Mouse (Mus musculus): Measurements from ENCODE around the gene Poldip3. TPM values are rescaled to one million over a fixed set of nuclear protein-coding genes. Genes with fewer than 3 reads are reported as not detected.
A peak's percentile ranks its signal among the peaks of the same experiment; 100 is the strongest.

The Poldip3 gene
- total and polyA plus RNA-seq, 2 experiments from 2014 or later: 100 to 103 TPM

- H3K27me3 ChIP-seq (ENCODE audit: insufficient read depth, low read length): no peaks in the 10 kb centered on the region
- no peak overlapping the region for H3K4me3 ChIP-seq (ENCODE audit: low read depth, low read length)
- no peak overlapping the region for H3K4me2 ChIP-seq (ENCODE audit: low read depth)
- no peak for TF ChIP-seq CTCF (IDR thresholded peaks at IDR 0.05; ENCODE audit: low read depth)
- H3K9me3 ChIP-seq (ENCODE audit: low read length): no peaks in the 10 kb centered on the region
- 0 out of 2 replicates have a peak, but pooled peaks cover 5% of the 10 kb centered on the region for H3K4me1 ChIP-seq (ENCODE audit: insufficient read depth)
- H3K27ac ChIP-seq (ENCODE audit: low read depth, low read length): no peak overlapping the region
- ATAC-seq (no peak), DNase-seq (no peak)
- WGBS: 93% methylated on average over 14 of the region's 14 CpGs
- no peaks in the 10 kb centered on the region for H3K36me3 ChIP-seq (ENCODE audit: insufficient read depth)
- H3K9ac ChIP-seq: no peak overlapping the region
Measured at GRCm38 (mm10) chr15:83173914-83174884, 25.0 kb upstream of the Poldip3 start.

DNA sequence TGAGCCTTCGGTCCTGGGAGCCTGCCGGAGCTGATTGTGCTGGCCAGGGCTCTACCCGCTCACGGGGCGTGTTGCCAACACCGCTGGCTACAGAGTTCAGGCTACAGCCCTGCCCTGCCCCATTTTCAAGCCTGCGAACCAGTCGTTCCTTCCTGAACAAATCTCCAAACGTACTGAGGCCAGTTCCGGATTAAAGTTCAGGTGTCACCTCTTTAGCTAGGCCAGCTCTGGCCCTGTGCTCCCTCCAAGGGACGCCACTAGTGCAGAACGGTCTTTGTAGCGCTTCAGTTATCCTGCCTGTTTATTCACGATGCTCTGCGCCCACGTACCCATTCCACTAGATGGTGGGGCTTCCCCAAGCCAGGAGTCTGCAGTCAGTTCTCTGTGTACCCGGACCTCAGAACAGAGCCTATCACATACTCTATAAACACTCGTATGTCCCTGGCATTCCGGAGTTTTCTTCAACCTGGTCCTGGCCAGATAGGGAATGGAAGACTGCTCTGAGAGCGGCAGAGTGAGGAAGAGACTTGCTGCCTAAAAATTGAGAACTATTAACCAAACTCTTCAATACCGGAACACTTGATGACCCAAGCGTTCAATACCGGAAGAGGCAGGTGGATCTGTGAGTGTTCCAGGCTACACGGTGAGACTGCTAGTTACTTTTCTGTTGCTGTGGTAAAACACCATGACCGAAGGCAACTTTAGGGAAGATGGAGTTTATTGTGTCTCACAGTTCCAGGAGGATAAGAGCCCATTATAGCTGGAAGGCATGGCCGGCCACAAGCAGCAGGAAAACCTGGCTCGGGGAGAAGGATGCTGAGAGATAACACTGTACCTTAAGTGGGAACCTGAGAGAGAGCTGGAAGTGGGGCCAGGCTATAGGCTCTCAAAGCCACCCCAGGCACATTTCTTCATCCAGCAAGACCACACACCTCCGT lies 23.6 kb upstream of the Poldip3 start, which contains the start of gene Cyb5r3:
TSS of gene Cyb5r3 (minus strand) at position 101 of the 938 bp plus-strand sequence.
- peak within 1 kb of the TSS; percentile 88 for H3K4me3 ChIP-seq (ENCODE audit: low read depth, low read length)
- 33% methylated on average over 28 of the region's 28 CpGs for WGBS
- DNase-seq (no peak), ATAC-seq (peak; percentile 55)
- 0 out of 2 replicates have a peak, but pooled peaks cover 5% of the 10 kb centered on the region for H3K4me1 ChIP-seq (ENCODE audit: insufficient read depth)
- peak within 1 kb of the TSS; percentile 89 for H3K27ac ChIP-seq (ENCODE audit: low read depth, low read length)
- H3K4me2 ChIP-seq (ENCODE audit: low read depth): peak within 1 kb of the TSS; percentile 82
- H3K9me3 ChIP-seq (ENCODE audit: low read length): no peaks in the 10 kb centered on the region
- H3K9ac ChIP-seq: peak within 1 kb of the TSS; percentile 82
- H3K36me3 ChIP-seq (ENCODE audit: insufficient read depth): no peaks in the 10 kb centered on the region
- TF ChIP-seq CTCF (IDR thresholded peaks at IDR 0.05; ENCODE audit: low read depth): peak; percentile 43; the same call in 1 of the 2 replicates
- no peaks in the 10 kb centered on the region for H3K27me3 ChIP-seq (ENCODE audit: insufficient read depth, low read length)

- no peaks in the 10 kb centered on the region for H3K36me3 ChIP-seq (ENCODE audit: insufficient read depth)
- 0 out of 2 replicates have a peak, but pooled peaks cover 5% of the 10 kb centered on the region for H3K4me1 ChIP-seq (ENCODE audit: insufficient read depth)
- H3K27ac ChIP-seq (ENCODE audit: low read depth, low read length): peak overlapping the region; percentile 89
- WGBS: 1% methylated on average over 67 of the region's 67 CpGs
- peak overlapping the region; percentile 82 for H3K9ac ChIP-seq
- H3K4me3 ChIP-seq (ENCODE audit: low read depth, low read length): peak overlapping the region; percentile 88
- DNase-seq (peak; percentile 99), ATAC-seq (peak; percentile 99)
- H3K4me2 ChIP-seq (ENCODE audit: low read depth): peak overlapping the region; percentile 82
- H3K27me3 ChIP-seq (ENCODE audit: insufficient read depth, low read length): no peaks in the 10 kb centered on the region
- peak; percentile 62 for TF ChIP-seq CTCF (IDR thresholded peaks at IDR 0.05; ENCODE audit: low read depth)
- no peaks in the 10 kb centered on the region for H3K9me3 ChIP-seq (ENCODE audit: low read length)
Measured at GRCm38 (mm10) chr15:83171712-83172481, 22.7 kb upstream of the Poldip3 start.

DNA sequence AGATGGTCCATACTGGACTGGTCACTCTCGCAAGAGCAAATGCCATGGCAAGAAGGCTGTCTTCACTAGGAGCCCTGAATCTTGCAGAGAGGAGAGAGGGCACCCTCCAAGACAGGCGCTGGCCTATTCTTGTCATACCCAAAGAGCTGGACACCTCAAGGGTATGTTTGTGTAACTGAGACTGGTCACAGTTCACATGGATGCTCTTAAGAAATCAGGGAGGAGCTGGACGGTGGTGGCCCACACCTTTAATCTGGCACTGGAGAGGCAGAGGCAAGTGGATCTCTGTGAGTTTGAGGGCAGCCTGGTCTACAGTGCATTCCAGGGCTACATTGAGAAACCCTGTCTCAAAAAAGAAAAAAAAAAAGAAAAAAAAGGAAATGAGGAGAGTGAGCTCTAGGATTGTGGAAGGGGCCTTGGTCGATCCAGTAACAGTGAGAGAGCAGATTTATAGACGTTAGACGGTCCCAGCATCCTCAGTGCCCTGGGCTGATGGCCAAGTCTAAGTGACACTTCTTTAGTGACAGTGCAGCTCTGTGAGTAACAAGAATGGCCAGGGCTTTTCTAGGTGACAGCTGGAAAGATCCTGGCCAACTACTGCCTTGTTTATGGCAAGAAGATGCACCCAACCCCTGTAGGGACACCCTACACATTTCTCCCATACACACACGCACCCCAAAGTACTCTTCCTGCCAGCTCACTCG lies 21.9 kb upstream of the Poldip3 start:
- Histone ChIP-seq H3K4me1 (ENCODE audit: insufficient read depth) (0 out of 2 replicates have a peak, but pooled peaks cover 5% of the 10 kb centered on the region), H3K9me3 (ENCODE audit: low read length) (no peaks in the 10 kb centered on the region), H3K27ac (ENCODE audit: low read depth, low read length) (no peak overlapping the region), H3K4me3 (ENCODE audit: low read depth, low read length) (peak overlapping the region; percentile 88), H3K36me3 (ENCODE audit: insufficient read depth) (no peaks in the 10 kb centered on the region), H3K9ac (peak overlapping the region; percentile 82), H3K4me2 (ENCODE audit: low read depth) (peak overlapping the region; percentile 82), H3K27me3 (ENCODE audit: insufficient read depth, low read length) (no peaks in the 10 kb centered on the region)
- ATAC-seq: no peak
- WGBS: 42% methylated on average over 8 of the region's 8 CpGs
- DNase-seq: no peak
- TF ChIP-seq CTCF (IDR thresholded peaks at IDR 0.05; ENCODE audit: low read depth): no peak

DNA sequence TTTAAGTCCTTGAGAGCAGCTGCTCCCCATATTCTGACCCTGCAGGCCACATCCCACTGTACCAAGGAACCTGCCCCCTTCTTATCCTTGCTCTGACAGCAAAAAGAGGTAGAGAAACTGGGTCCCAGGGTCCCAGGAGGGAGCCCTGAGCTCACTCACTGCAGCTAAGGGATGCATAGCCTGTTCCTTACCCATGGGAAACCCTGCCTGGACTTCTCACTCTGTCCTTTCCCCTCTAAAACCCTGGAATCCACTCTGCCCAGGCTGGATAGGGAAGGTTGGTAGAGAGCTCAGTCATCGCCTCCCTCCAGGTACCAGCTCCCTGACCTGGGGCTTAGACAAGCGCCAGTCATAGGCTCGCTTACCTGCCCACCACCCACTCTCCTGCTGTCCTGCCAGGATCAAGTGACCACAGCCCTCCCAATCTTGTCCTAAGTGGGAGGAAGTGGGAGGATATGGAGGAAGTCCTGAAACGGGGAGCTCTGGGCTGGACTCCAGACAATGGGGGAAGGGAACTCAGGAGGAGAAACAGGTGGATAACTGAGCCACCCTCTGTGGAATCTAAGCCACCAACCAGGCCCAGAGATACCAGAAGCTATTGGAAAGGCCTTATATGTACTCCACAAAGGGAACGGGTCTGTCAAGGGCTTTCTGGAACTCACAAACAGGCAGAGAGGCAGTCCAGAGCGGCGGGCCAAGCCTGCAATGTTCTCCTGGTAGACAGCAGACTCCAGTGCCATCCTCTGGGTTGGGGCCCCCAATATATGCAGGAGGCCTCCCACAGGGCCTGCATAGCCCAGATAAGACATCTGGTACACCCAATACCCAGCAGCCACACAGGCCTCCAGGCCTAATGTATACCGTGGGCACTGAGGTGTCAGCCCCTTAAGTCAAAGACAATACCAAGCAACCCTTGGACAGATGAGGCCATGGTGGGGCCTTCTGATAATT lies 20.9 kb upstream of the Poldip3 start:
- H3K27me3 ChIP-seq (ENCODE audit: insufficient read depth, low read length): no peaks in the 10 kb centered on the region
- no peaks in the 10 kb centered on the region for H3K36me3 ChIP-seq (ENCODE audit: insufficient read depth)
- ATAC-seq (no peak), DNase-seq (no peak)
- no peak overlapping the region for H3K9ac ChIP-seq
- no peak overlapping the region for H3K4me2 ChIP-seq (ENCODE audit: low read depth)
- H3K4me3 ChIP-seq (ENCODE audit: low read depth, low read length): no peak overlapping the region
- H3K4me1 ChIP-seq (ENCODE audit: insufficient read depth): 0 out of 2 replicates have a peak, but pooled peaks cover 5% of the 10 kb centered on the region
- no peak overlapping the region for H3K27ac ChIP-seq (ENCODE audit: low read depth, low read length)
- H3K9me3 ChIP-seq (ENCODE audit: low read length): no peaks in the 10 kb centered on the region
- TF ChIP-seq CTCF (IDR thresholded peaks at IDR 0.05; ENCODE audit: low read depth): no peak
- WGBS: 84% methylated on average over 8 of the region's 8 CpGs

Measured in forebrain, postnatal 0 days (tissue).